21 mouse cellular contexts compared by ENCODE assay signal in the genomic region with DNA sequence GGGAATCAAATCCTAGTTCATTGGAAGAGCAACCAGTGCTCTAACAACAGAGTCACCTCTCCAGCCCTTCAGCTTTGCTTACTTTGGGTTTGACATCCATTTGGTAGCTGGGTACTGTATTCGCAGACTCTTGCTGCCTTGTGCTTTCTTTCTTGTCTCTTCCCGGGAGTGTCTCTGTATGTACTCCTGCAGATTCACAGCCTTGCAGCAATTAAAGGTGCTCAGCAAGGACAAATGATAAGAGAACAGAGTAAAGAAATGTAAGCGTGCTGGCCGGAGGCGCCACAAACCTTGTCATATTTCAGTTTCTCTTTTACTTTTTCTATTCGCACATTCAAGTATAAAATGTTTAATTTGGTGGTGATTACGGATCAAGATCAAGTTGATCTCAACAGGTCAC. TPM values are rescaled to one million over a fixed set of nuclear protein-coding genes. Genes with fewer than 3 reads are reported as not detected.
DNase-seq lines count a peak whose midpoint lies in the region; ATAC-seq and TF ChIP-seq lines count a peak whose summit lies in the region.
"Had no signal": no experiment of that assay in that cellular context is flagged by ENCODE, and none has a peak within 500 bp of the region (broad histone marks: within the 10 kb centered on the region; RNA-seq: fewer than 3 reads in every experiment).

No protein-coding gene starts in this region.

- H3K9ac ChIP-seq in intestine, embryonic 16.5 days (ENCODE audit: low read depth, low read length), result no peak overlapping the region
- no peak overlapping the region for H3K9ac ChIP-seq in intestine, embryonic 15.5 days
- H3K9ac ChIP-seq in CH12.LX (ENCODE audit: insufficient read depth, low read depth), result 0 out of 2 replicates have a peak overlapping the region, but pooled peaks have one; percentile 22
- H3K9ac ChIP-seq in intestine, postnatal 0 days (ENCODE audit: low read depth, low read length), result no peak overlapping the region
- H3K9ac ChIP-seq: forebrain, embryonic 13.5 days; hindbrain, embryonic 13.5 days had no signal

- H3K27ac ChIP-seq in intestine, embryonic 16.5 days (ENCODE audit: low read length), result 0 out of 2 replicates have a peak overlapping the region, but pooled peaks have one; percentile 8
- no peak overlapping the region for H3K27ac ChIP-seq in intestine, embryonic 15.5 days
- no peak overlapping the region for H3K27ac ChIP-seq in CH12.LX (ENCODE audit: insufficient read depth, low read depth)
- peak overlapping the region; percentile 46; the same call in 1 of the 2 replicates for H3K27ac ChIP-seq in intestine, postnatal 0 days (ENCODE audit: low read depth, low read length)
- no peak overlapping the region for H3K27ac ChIP-seq in kidney, adult 2 months (ENCODE audit: insufficient read depth, low read depth, low read length)
- H3K27ac ChIP-seq: forebrain, embryonic 10.5 days; forebrain, embryonic 13.5 days; hindbrain, embryonic 10.5 days; hindbrain, embryonic 13.5 days had no signal

- no peaks in the 10 kb centered on the region for H3K79me2 ChIP-seq in CH12.LX (replicated peaks; ENCODE audit: control insufficient read depth, extremely low read depth, insufficient read depth, poor library complexity, severe bottlenecking)

- H3K36me3 ChIP-seq in intestine, embryonic 16.5 days (ENCODE audit: control insufficient read depth, insufficient read depth, low read length), result no peaks in the 10 kb centered on the region
- no peaks in the 10 kb centered on the region for H3K36me3 ChIP-seq in intestine, embryonic 15.5 days
- H3K36me3 ChIP-seq in CH12.LX (replicated peaks in 1 of 2; ENCODE audit: control insufficient read depth in 1 of 2, insufficient read depth in 1 of 2, low read length in 1 of 2), result no peaks in the 10 kb centered on the region
- H3K36me3 ChIP-seq in intestine, postnatal 0 days (ENCODE audit: control insufficient read depth, insufficient read depth), result no peaks in the 10 kb centered on the region
- no peaks in the 10 kb centered on the region for H3K36me3 ChIP-seq in kidney, adult 2 months (ENCODE audit: control insufficient read depth, insufficient read depth, low read length)
- H3K36me3 ChIP-seq: forebrain, embryonic 10.5 days; G1E; hindbrain, embryonic 10.5 days; hindbrain, embryonic 13.5 days had no signal

- TF ChIP-seq POLR2A in CH12.LX (IDR thresholded peaks at IDR 0.05; ENCODE audit: low read depth, low read length), result no peak
- TF ChIP-seq POLR2A in kidney, adult 2 months (IDR thresholded peaks at IDR 0.05; ENCODE audit: low read depth, low read length), result no peak

- H3K4me2 ChIP-seq in intestine, embryonic 16.5 days (ENCODE audit: low read depth, low read length), result no peak overlapping the region
- no peak overlapping the region for H3K4me2 ChIP-seq in intestine, embryonic 15.5 days (replicated peaks)
- H3K4me2 ChIP-seq in CH12.LX (ENCODE audit: insufficient read depth, low read depth, poor library complexity, severe bottlenecking), result 0 out of 2 replicates have a peak overlapping the region, but pooled peaks have one; percentile 7
- peak overlapping the region; percentile 22 for H3K4me2 ChIP-seq in intestine, postnatal 0 days (replicated peaks; ENCODE audit: low read depth)
- H3K4me2 ChIP-seq: forebrain, embryonic 13.5 days; heart, embryonic 11.5 days; hindbrain, embryonic 13.5 days had no signal

- intact Hi-C loops in left cerebral cortex, postnatal 10 days (cut with DNase I), result no loop called here

- no peaks in the 10 kb centered on the region for H3K9me3 ChIP-seq in intestine, embryonic 16.5 days (ENCODE audit: control insufficient read depth, low read length)
- H3K9me3 ChIP-seq in intestine, embryonic 15.5 days, result no peaks in the 10 kb centered on the region
- no peaks in the 10 kb centered on the region for H3K9me3 ChIP-seq in CH12.LX (replicated peaks; ENCODE audit: low read length)
- H3K9me3 ChIP-seq in intestine, postnatal 0 days (ENCODE audit: control insufficient read depth), result no peaks in the 10 kb centered on the region
- H3K9me3 ChIP-seq: forebrain, embryonic 10.5 days; forebrain, embryonic 13.5 days; G1E; hindbrain, embryonic 10.5 days; hindbrain, embryonic 13.5 days had no signal

- 82% methylated on average over 7 of the region's 7 CpGs for WGBS in intestine, embryonic 16.5 days
- WGBS in intestine, embryonic 15.5 days, result 72% methylated on average over 7 of the region's 7 CpGs
- WGBS in intestine, postnatal 0 days, result 49% methylated on average over 7 of the region's 7 CpGs
- 91% methylated on average over 7 of the region's 7 CpGs for WGBS in kidney, adult 2 months

- TF ChIP-seq RAD21 in CH12.LX (IDR thresholded peaks at IDR 0.05; ENCODE audit: low read depth, low read length), result no peak

- no peaks in the 10 kb centered on the region for H3K27me3 ChIP-seq in intestine, embryonic 16.5 days (replicated peaks; ENCODE audit: control insufficient read depth, insufficient read depth, low read length)
- H3K27me3 ChIP-seq in intestine, embryonic 15.5 days (replicated peaks), result no peaks in the 10 kb centered on the region
- no peaks in the 10 kb centered on the region for H3K27me3 ChIP-seq in CH12.LX (replicated peaks)
- H3K27me3 ChIP-seq in intestine, postnatal 0 days (replicated peaks; ENCODE audit: control insufficient read depth, insufficient read depth, low read length), result no peaks in the 10 kb centered on the region
- H3K27me3 ChIP-seq in kidney, adult 2 months (replicated peaks; ENCODE audit: control insufficient read depth, insufficient read depth, low read length), result no peaks in the 10 kb centered on the region
- H3K27me3 ChIP-seq: forebrain, embryonic 13.5 days; hindbrain, embryonic 13.5 days; Patski had no signal

- in situ Hi-C loops in CH12.LX (cut with MboI; ENCODE audit: low pct_ligation_motif_present, low pct_unique_long_range_greater_than_20kb, low sequenced_read_pairs), result no loop called here

- TF ChIP-seq CTCF in CH12.LX (conservative IDR thresholded peaks at IDR 0.05 in 1 of 2, IDR thresholded peaks at IDR 0.05 in 1 of 2; ENCODE audit: low read depth in 2 of 2, low read length in 2 of 2), result no peak
- no peak for TF ChIP-seq CTCF in intestine, postnatal 0 days (IDR thresholded peaks at IDR 0.05; ENCODE audit: low read depth)
- no peak for TF ChIP-seq CTCF in kidney, adult 2 months (conservative IDR thresholded peaks at IDR 0.05; ENCODE audit: insufficient read depth, insufficient read length, low read depth, low read length)

- H3K4me1 ChIP-seq in intestine, embryonic 16.5 days (ENCODE audit: control insufficient read depth, insufficient read depth, low read length), result 0 out of 2 replicates have a peak, but pooled peaks cover 6% of the 10 kb centered on the region
- H3K4me1 ChIP-seq in intestine, embryonic 15.5 days (replicated peaks), result no peaks in the 10 kb centered on the region
- peaks cover 9 to 44% of the 10 kb centered on the region in 2 experiments for H3K4me1 ChIP-seq in CH12.LX (ENCODE audit: control insufficient read depth in 1 of 2, insufficient read depth in 2 of 2)
- peaks cover 3% of the 10 kb centered on the region; the same call in 1 of the 2 replicates for H3K4me1 ChIP-seq in intestine, postnatal 0 days (replicated peaks; ENCODE audit: control insufficient read depth, insufficient read depth, low read length)
- no peaks in the 10 kb centered on the region for H3K4me1 ChIP-seq in kidney, adult 2 months (ENCODE audit: control insufficient read depth, insufficient read depth, low read length)
- H3K4me1 ChIP-seq: forebrain, embryonic 10.5 days; forebrain, embryonic 13.5 days; hindbrain, embryonic 10.5 days; hindbrain, embryonic 13.5 days had no signal

- no peak overlapping the region for H3K4me3 ChIP-seq in intestine, embryonic 16.5 days (ENCODE audit: low read length)
- no peak overlapping the region for H3K4me3 ChIP-seq in intestine, embryonic 15.5 days (replicated peaks)
- no peak overlapping the region for H3K4me3 ChIP-seq in CH12.LX (replicated peaks in 1 of 3; ENCODE audit: low read depth in 2 of 3, low read length in 2 of 3, poor library complexity in 1 of 3)
- no peak overlapping the region for H3K4me3 ChIP-seq in intestine, postnatal 0 days (ENCODE audit: low read depth, low read length)
- H3K4me3 ChIP-seq in kidney, adult 2 months (ENCODE audit: insufficient read depth, low read depth, low read length), result no peak overlapping the region
- H3K4me3 ChIP-seq: forebrain, embryonic 10.5 days; forebrain, embryonic 13.5 days; hindbrain, embryonic 10.5 days; hindbrain, embryonic 13.5 days had no signal

- dilution Hi-C loops in CH12.LX (cut with MboI; ENCODE audit: extremely low pct_ligation_motif_present, extremely low pct_unique_long_range_greater_than_20kb, low sequenced_read_pairs), result no loop called here

- no peak for TF ChIP-seq EP300 in CH12.LX (IDR thresholded peaks at IDR 0.05; ENCODE audit: low read length)

- DNase-seq in CH12.LX (ENCODE audit: extremely low read depth), result no peak
- DNase-seq in left cerebral cortex, postnatal 10 days (ENCODE audit: extremely low spot score in 1 of 2, low spot score in 2 of 2), result no peak
- no peak for DNase-seq in kidney, adult 2 months
- DNase-seq: adrenal gland, postnatal 10 days; adrenal gland, postnatal 36 days; cerebellum, adult 18-20 months; cerebellum, adult 9-10 months; cerebellum, postnatal 14 days; gastrocnemius, postnatal 25 days had no signal

- ATAC-seq in intestine, embryonic 16.5 days, result peak; percentile 57; the same call in 1 of the 2 replicates
- ATAC-seq in intestine, embryonic 15.5 days, result no peak
- no peak for ATAC-seq in intestine, postnatal 0 days
- ATAC-seq: forebrain, embryonic 13.5 days; forebrain, embryonic 16.5 days; hindbrain, embryonic 16.5 days; Patski had no signal

TF ChIP-seq in CH12.LX, 34 proteins besides CTCF, POLR2A, EP300 and RAD21:
- TF ChIP-seq KAT2A (IDR thresholded peaks at IDR 0.05; ENCODE audit: insufficient replicate concordance, low read length) (no peak), ZMIZ1 (IDR thresholded peaks at IDR 0.05; ENCODE audit: low read depth, low read length) (no peak), NRF1 (IDR thresholded peaks at IDR 0.05; ENCODE audit: low read depth, low read length) (no peak), ZC3H11A (IDR thresholded peaks at IDR 0.05; ENCODE audit: low read depth, low read length) (no peak), HCFC1 (IDR thresholded peaks at IDR 0.05; ENCODE audit: low read depth, low read length) (no peak), IRF4 (IDR thresholded peaks at IDR 0.05; ENCODE audit: low read depth, low read length) (no peak), PAX5 (IDR thresholded peaks at IDR 0.05; ENCODE audit: low read length) (no peak), ZKSCAN1 (IDR thresholded peaks at IDR 0.05; ENCODE audit: borderline replicate concordance, low read depth, low read length) (no peak)

RNA-seq across cellular contexts. Expression of gene Plac8, which starts 15.1 kb away (rescaled TPM):
- 438 and 445 TPM in 2 replicates for polyA plus RNA-seq in intestine, embryonic 16.5 days (2015; fragmentation: Nextera tagmentation; extraction: Ambion mirVana)
- 349 and 408 TPM in 2 replicates for polyA plus RNA-seq in intestine, embryonic 15.5 days (2015; fragmentation: Nextera tagmentation; extraction: Ambion mirVana)
- total RNA-seq in CH12.LX (2012; rRNA removed) (64.3 and 99.9 TPM in 2 replicates), CH12.LX (2014; rRNA removed) (235 and 258 TPM in 2 replicates)
- 151 and 161 TPM in 2 replicates for polyA plus RNA-seq in CH12.LX (2012; ENCODE audit: insufficient read length, low read depth)
- polyA plus RNA-seq in intestine, postnatal 0 days (2015; fragmentation: Nextera tagmentation; extraction: Ambion mirVana), result 1,517 and 1,527 TPM in 2 replicates
- not detected for total RNA-seq in left cerebral cortex, postnatal 10 days (2021)
- polyA plus RNA-seq in kidney, adult 2 months (2012; rRNA removed), result 44.5 and 60.0 TPM in 2 replicates

Comparison
In these comparisons a context has a peak if more than half of its experiments do, and no peak if none do; other contexts are left out.
1. H3K27ac ChIP-seq: peak in intestine, embryonic 16.5 days (single experiment) and intestine, postnatal 0 days (single experiment); none in intestine, embryonic 15.5 days (single experiment), CH12.LX (single experiment) and kidney, adult 2 months (single experiment).
2. H3K4me2 ChIP-seq: peak in CH12.LX (single experiment) and intestine, postnatal 0 days (single experiment); none in intestine, embryonic 16.5 days (single experiment) and intestine, embryonic 15.5 days (single experiment).